Mouse (Mus musculus) embryonic fibroblast, embryonic 13.5 days (primary cell): Measurements from ENCODE around the gene Wdr81. TPM values are rescaled to one million over a fixed set of nuclear protein-coding genes. Genes with fewer than 3 reads are reported as not detected.

Experiments
- H3K27ac ChIP-seq: 2 replicates; pipeline ENCODE4 v1.5.1; 2012; ENCODE audit warnings: low read length, control low read depth, inconsistent platforms; ENCODE audit not compliant: insufficient read depth
- H3K4me1 ChIP-seq: 2 replicates; pipeline ENCODE4 v1.6.1; 2011; ENCODE audit warnings: low read length; ENCODE audit not compliant: control insufficient read depth, insufficient read depth
- H3K4me3 ChIP-seq: 2 replicates; pipeline ENCODE4 v1.5.1; 2011; ENCODE audit warnings: mild to moderate bottlenecking, control low read depth, low read length; ENCODE audit not compliant: insufficient read depth
- CTCF ChIP-seq: IDR thresholded peaks from 2 replicates; pipeline ENCODE4 v1.5.1; 2011; ENCODE audit warnings: mild to moderate bottlenecking, control low read depth, low read length, moderate library complexity, borderline replicate concordance; ENCODE audit not compliant: insufficient read depth
- POLR2A ChIP-seq: IDR thresholded peaks from 2 replicates; pipeline ENCODE4 v1.6.1; 2011; ENCODE audit warnings: low read depth, mild to moderate bottlenecking, control low read depth, low read length, moderate library complexity
- polyA plus RNA-seq: library from polyadenylated mRNA; stranded (reverse); fragments of >200 nt; gene quantifications from 2 replicates; pipeline ENCODE4 v1.2.4, GENCODE M21; 2011; ENCODE audit warnings: low read depth; ENCODE audit not compliant: missing spikeins, insufficient read length

Gene Wdr81
- polyA plus RNA-seq, 1 experiment, result 9.5 TPM

GRCm38 (mm10) chr11:75452812-75453557 is 1.5 kb downstream of the Wdr81 start:
- Histone ChIP-seq H3K4me1 (no peaks in the 10 kb centered on the region; the same call in 1 of the 2 replicates), H3K4me3 (no peak overlapping the region), H3K27ac (no peak overlapping the region)
- TF ChIP-seq POLR2A, result no peak
- TF ChIP-seq CTCF, result no peak

GRCm38 (mm10) chr11:75452081-75452480 is 2.4 kb downstream of the Wdr81 start:
- Histone ChIP-seq H3K27ac (no peak overlapping the region), H3K4me1 (no peaks in the 10 kb centered on the region; the same call in 1 of the 2 replicates), H3K4me3 (no peak overlapping the region)
- TF ChIP-seq CTCF (no peak), POLR2A (no peak)

DNA sequence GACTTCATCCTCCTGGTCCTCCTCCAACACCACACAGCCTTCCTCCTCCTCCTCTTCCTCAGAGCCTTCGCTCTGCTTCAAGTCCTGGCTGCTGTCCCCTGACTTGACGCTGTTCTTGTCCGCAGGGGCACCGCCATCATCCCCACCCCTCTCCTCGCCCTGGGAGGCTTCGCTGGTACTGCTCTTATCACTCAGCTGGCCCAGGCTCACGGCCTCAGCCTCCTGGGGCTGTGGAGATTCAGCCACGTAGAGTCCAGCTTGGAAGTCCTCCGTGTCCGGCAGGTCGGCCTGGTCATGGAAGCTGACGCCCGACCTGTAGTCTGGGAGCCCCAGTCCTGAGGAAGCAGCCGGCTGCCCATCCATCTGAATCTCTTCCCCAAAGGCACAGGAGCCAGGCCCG is 3.6 kb downstream of the Wdr81 start:
- no peak for TF ChIP-seq CTCF
- TF ChIP-seq POLR2A, result no peak
- no peaks in the 10 kb centered on the region; the same call in 1 of the 2 replicates for H3K4me1 ChIP-seq
- no peak overlapping the region for H3K4me3 ChIP-seq
- no peak overlapping the region for H3K27ac ChIP-seq

- no peak for TF ChIP-seq CTCF
- no peak for TF ChIP-seq POLR2A
- Histone ChIP-seq H3K27ac (no peak overlapping the region), H3K4me3 (no peak overlapping the region), H3K4me1 (no peaks in the 10 kb centered on the region; the same call in 1 of the 2 replicates)
Measured at GRCm38 (mm10) chr11:75450304-75450908, 4.1 kb downstream of the Wdr81 start.

GRCm38 (mm10) chr11:75449695-75450094 is 4.8 kb downstream of the Wdr81 start:
- no peak for TF ChIP-seq POLR2A
- TF ChIP-seq CTCF, result no peak
- no peak overlapping the region for H3K4me3 ChIP-seq
- no peak overlapping the region for H3K27ac ChIP-seq
- H3K4me1 ChIP-seq, result no peaks in the 10 kb centered on the region; the same call in 1 of the 2 replicates

DNA sequence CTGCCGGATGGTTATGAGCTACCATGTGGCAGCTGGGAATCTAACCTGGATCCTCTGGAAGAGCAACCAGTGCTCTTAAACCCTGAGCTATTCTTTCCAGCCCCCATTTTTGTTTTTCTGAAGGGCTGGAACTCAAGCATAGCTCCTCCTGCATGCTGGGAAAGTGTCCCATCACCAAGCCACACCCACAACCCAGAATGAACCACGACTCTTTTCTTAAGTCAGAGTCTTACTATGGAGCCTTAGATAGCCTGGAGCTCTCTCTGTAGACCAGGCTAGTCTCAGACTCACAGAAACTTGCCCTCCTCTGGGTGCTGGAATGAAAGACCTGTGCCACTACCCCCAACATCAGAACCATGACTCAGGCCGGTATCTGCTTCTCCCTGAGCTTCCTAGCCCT is 5.9 kb downstream of the Wdr81 start:
- Histone ChIP-seq H3K27ac (no peak overlapping the region), H3K4me1 (no peaks in the 10 kb centered on the region), H3K4me3 (no peak overlapping the region)
- no peak for TF ChIP-seq CTCF
- no peak for TF ChIP-seq POLR2A

GRCm38 (mm10) chr11:75443711-75444110 is 10.8 kb downstream of the Wdr81 start:
- Histone ChIP-seq H3K4me3 (no peak overlapping the region), H3K27ac (no peak overlapping the region), H3K4me1 (no peaks in the 10 kb centered on the region)
- TF ChIP-seq POLR2A (no peak), CTCF (no peak)

DNA sequence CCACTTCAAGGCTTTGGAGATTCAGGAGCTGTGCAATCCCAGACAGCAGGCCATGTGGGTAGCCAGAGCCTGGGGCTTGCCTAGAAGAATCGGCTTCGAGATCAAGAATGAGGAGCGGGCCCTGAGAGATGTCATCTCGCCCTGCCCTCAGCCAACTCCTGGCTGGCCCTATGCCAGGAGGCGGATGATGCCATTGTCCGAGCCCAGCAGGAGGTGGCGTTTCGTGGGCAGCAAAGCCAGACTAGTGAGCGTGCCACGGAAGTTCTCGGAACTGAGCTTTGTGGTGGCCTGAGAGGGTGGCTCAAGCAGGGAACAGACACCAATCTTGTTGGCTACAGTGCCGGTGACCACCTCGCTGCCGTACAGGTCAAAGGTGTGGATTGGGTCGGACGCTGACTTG is 12.9 kb downstream of the Wdr81 start:
- H3K4me1 ChIP-seq, result no peaks in the 10 kb centered on the region
- no peak overlapping the region for H3K4me3 ChIP-seq
- H3K27ac ChIP-seq, result no peak overlapping the region
- TF ChIP-seq CTCF (no peak), POLR2A (no peak)

DNA sequence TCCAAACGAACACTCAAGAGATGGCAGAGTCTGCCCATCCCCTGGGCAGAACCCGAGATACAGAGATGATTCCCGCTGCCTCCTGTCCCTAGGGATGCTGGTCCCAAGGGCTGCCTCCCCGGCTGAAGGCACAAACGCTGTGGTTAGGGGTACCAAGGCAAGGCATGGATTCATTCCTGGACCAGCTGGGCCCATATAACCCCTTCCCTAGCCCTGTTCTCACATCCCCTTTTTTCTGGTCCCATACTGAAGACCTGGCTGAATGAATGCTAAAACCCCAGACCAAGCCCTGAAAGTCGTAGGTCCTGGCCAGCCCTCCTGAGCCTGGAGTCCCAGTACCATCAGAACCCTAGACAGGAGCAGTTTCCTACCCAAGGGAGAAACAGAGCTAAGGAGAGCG is 13.5 kb downstream of the Wdr81 start:
- Histone ChIP-seq H3K4me3 (no peak overlapping the region), H3K27ac (no peak overlapping the region), H3K4me1 (no peaks in the 10 kb centered on the region)
- no peak for TF ChIP-seq POLR2A
- TF ChIP-seq CTCF, result no peak

- TF ChIP-seq CTCF, result no peak
- no peak for TF ChIP-seq POLR2A
- Histone ChIP-seq H3K4me1 (no peaks in the 10 kb centered on the region), H3K27ac (no peak overlapping the region), H3K4me3 (no peak overlapping the region)
Measured at GRCm38 (mm10) chr11:75439951-75440350, 14.6 kb downstream of the Wdr81 start.
